Mouse (Mus musculus) heart, adult 9 months (tissue): ENCODE data around the gene Mmp8.

Experiments used
- DNase-seq, 2 experiments: peaks; one replicate each; pipeline ENCODE4 v3.0.0; 2022; ENCODE audit warnings: low spot score in 2 of 2

Gene Mmp8

GRCm38 (mm10) chr9:7558221-7559017 lies at the start of gene Mmp8:
TSS of gene Mmp8 (plus strand) at chr9:7558456.
- DNase-seq: peak in 1 of 2 experiments; percentile 14

GRCm38 (mm10) chr9:7509619-7510233 lies 48.5 kb upstream of the Mmp8 start:
- DNase-seq: no peak

- no peak for DNase-seq
Measured at GRCm38 (mm10) chr9:7517944-7518571, 40.2 kb upstream of the Mmp8 start.

GRCm38 (mm10) chr9:7526255-7526940 lies 31.9 kb upstream of the Mmp8 start:
- no peak for DNase-seq

- DNase-seq: no peak
Measured at GRCm38 (mm10) chr9:7542763-7543162, 15.5 kb upstream of the Mmp8 start.

- DNase-seq: peak; percentile 13 to 21
Measured at GRCm38 (mm10) chr9:7544923-7545457, 13.3 kb upstream of the Mmp8 start.

GRCm38 (mm10) chr9:7545471-7545870 lies 12.8 kb upstream of the Mmp8 start:
- peak; percentile 74 for DNase-seq

GRCm38 (mm10) chr9:7545920-7546319 lies 12.3 kb upstream of the Mmp8 start:
- DNase-seq: no peak

- DNase-seq: no peak
Measured at GRCm38 (mm10) chr9:7551943-7552342, 6.3 kb upstream of the Mmp8 start.

GRCm38 (mm10) chr9:7553536-7553935 lies 4.7 kb upstream of the Mmp8 start:
- DNase-seq: no peak

- peak in 1 of 2 experiments; percentile 34 for DNase-seq
Measured at GRCm38 (mm10) chr9:7554382-7554781, 3.9 kb upstream of the Mmp8 start.

GRCm38 (mm10) chr9:7560026-7560425 lies 1.8 kb downstream of the Mmp8 start:
- no peak for DNase-seq

GRCm38 (mm10) chr9:7567376-7567775 lies 9.1 kb downstream of the Mmp8 start:
- peak; percentile 23 to 29 for DNase-seq

- DNase-seq: no peak
Measured at GRCm38 (mm10) chr9:7567923-7568322, 9.7 kb downstream of the Mmp8 start.

- DNase-seq: peak in 1 of 2 experiments; percentile 22
Measured at GRCm38 (mm10) chr9:7570485-7570884, 12.2 kb downstream of the Mmp8 start.

- peak in 1 of 2 experiments; percentile 21 for DNase-seq
Measured at GRCm38 (mm10) chr9:7571162-7571561, 12.9 kb downstream of the Mmp8 start, which contains the start of gene Mmp27. TSS of gene Mmp27 (plus strand) at chr9:7571396.

- DNase-seq: no peak
Measured at GRCm38 (mm10) chr9:7572188-7572587, 13.9 kb downstream of the Mmp8 start.

GRCm38 (mm10) chr9:7572663-7573308 lies 14.5 kb downstream of the Mmp8 start:
- DNase-seq: peak in 1 of 2 experiments; percentile 8

- peak; percentile 49 to 53 for DNase-seq
Measured at GRCm38 (mm10) chr9:7575526-7575925, 17.3 kb downstream of the Mmp8 start.

GRCm38 (mm10) chr9:7577371-7577770 lies 19.1 kb downstream of the Mmp8 start:
- no peak for DNase-seq

GRCm38 (mm10) chr9:7590063-7590462 lies 31.8 kb downstream of the Mmp8 start:
- no peak for DNase-seq
